Mouse (Mus musculus) urinary bladder, postnatal 10 days (tissue): ENCODE results near the gene Oxct2a.
"Not testable (repeated sequence)": the region's sequence is repeated elsewhere in the genome, so short reads cannot be mapped to it uniquely, and the experiment has no call there.

ENCODE experiments used
- DNase-seq: peaks from one replicate; pipeline ENCODE4 v3.0.0; 2022; ENCODE audit warnings: low spot score

Gene Oxct2a

DNA sequence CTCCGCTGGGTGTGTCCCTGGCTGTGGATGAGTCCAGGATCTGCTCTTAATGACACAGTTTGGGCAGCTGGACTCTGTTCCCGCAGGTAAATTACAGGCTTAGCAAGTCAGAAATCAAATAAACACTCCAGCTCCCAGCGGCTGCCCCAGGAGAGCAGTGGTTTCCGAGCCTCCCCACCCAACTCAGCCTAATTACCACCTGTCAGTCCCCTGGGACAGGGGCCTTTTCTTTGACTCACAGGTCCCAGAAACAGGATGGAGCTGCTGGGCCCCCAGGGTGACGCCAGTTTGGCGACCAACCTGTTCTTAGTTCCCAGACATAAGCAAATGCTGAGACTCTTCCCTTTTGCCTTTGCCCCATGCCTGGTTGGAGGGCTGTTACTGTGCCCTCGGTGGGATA lies 11.6 kb downstream of the Oxct2a start:
- DNase-seq: no peak

DNA sequence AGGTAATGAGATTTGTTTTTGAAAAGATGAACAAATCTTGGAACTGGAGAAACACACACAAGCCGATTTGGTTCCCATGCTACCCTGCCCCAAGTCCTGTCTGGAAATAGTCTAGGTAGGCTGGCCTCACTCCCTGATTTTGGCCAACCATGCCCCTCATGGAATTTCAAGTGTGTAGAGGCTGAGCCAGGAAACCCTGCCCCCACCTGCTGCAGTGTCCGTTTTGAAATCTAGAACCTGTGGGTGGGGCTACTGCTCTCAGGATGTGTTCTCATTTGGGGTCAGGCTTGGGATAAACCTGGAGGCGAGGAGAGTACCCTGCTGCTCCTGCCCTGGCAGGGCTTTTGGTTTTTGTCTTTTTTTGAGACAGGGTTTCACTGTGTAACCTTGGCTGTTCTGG lies 15.1 kb downstream of the Oxct2a start:
- no peak for DNase-seq

DNA sequence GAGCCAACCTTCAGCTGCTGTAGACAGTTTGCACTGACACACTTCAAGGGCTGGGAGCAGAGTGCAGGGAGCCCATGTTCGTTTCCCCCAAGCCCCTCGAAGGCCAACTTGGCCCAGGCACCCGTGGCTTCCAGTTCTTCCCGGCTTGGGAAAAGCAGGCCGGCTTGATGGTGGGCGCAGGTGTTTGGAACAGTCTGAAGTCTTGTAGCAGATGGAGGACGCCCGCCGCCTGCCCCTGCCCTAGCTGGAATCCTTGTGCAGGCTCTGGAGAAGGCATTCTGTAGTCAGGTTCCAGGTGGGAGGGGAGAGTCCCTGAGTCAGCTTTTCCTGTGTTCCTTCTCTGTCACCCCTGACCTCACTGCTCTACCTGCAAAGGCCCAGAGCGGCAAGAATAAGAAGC lies 16.4 kb downstream of the Oxct2a start:
- no peak for DNase-seq

DNA sequence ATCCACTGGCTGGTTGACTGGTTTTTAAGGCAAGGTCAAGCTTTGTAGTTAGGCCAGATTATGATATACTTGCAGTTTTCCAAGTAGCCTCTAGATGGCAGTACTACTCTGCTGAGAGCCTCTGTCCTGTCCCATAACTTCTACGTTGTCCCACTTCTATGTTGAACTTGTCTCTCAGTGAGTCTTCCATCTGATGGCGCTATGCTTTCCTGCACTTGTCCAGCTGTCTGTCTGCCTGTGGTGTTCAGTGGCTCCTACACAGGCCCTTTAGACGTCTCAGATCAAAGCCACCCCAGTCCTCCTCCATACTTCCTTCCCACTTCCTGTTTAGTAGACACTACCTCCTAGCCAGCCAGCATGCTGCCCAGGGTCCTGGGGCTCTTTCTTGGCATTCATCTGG lies 17.6 kb downstream of the Oxct2a start:
- no peak for DNase-seq

DNA sequence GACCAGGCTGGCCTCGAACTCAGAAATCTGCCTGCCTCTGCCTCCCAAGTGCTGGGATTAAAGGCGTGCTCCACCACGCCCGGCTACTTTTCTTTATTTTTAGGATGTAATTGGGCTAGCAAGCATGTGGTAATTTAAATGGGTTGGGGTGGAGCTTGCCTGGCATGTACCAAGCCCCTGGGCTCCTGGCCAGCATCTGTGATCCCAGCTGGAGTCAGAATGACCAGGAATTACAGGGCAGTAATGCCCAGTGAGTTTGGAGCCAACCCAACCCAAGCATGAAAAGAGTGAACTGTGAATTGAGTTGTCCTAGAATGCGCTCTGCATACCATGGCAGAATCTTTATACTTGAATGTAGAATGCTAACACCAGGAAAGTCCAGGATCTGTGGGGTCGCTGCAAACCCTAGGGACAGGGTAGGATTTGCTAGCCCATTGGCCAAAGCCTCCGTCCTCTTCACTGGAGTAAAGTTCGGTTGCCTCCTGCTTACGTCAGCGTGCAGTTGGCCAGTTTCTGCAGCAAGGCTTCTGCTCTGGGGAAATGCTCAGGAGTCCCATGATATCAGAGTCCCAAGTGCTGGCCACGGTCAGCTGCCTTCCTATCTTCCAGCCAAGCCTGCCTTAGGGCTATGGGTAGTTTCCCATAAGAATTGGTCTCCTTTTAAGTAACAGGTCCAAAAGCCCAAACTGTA lies 24.3 kb downstream of the Oxct2a start:
- DNase-seq: no peak

DNA sequence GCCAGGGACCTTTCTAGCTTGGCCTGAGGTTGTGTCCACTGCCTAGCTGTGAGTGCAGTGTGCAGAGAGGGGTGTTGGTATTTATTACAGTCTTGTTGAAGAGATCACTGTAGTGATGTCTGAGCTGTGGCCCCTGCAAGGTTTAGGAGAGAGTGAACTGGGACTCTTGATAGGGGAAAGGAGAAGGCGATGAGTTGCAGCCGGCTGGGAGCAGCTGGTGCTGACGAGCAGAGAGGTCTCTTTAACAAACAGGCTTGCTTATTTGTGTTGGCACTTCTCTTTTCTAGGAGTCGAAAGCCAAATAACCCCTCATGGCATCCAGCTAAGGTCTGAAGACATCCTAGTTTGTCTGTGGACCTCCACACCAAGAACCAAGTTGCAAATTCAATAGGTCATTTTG lies 25.2 kb downstream of the Oxct2a start:
- no peak for DNase-seq

DNA sequence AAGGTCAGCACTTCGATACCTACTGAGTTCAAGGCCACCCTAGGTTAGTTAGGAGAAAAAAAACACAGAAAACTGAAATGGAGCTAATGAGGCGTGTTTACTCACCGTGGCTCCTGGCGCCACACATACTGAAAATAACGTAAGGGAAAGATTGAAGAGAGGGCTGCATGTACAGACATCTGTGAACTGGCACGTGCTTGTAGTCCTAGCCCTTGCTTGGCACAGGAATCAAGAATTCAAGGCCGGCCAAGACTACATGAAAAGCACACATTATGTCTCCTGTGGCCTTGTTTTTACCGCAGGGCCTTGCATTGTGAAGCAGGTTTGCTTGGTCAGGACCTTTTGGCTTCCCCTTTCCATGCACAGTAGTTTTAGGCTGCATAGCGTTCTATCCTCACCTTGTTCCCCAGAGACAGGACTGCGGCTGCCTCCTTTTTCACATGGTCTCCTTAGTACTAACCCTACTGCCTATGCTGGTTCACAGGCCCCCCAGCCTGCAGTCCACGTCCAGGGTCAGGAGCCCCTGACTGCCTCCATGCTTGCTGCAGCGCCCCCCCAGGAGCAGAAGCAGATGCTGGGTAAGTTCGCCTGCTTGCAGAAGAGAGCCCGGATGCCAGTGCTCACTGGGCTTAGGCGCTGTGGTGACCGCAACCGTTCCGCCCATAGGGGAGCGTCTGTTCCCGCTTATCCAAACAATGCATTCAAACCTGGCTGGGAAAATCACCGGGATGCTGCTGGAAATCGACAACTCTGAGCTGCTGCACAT lies 26.1 kb downstream of the Oxct2a start:
- no peak for DNase-seq

DNA sequence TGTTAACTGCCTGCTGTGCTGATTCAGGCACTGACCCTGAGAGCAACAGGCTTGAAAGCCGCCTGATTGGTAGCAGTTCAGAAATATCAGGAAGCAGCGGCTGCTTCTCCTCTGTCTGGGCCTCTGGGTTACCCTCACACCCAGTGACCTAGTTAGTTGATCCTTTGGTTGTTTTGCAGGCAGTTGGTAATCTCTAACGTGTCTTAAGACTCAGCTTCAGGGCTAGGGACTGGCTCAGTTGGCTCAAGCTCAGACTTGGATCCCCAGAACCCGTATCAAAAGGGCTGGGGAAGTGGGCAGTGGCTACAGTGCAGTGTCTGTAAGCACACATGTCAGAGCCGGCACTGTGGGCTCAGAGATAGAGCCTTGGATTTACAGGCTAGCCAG lies 27.3 kb downstream of the Oxct2a start:
- DNase-seq: no peak

DNA sequence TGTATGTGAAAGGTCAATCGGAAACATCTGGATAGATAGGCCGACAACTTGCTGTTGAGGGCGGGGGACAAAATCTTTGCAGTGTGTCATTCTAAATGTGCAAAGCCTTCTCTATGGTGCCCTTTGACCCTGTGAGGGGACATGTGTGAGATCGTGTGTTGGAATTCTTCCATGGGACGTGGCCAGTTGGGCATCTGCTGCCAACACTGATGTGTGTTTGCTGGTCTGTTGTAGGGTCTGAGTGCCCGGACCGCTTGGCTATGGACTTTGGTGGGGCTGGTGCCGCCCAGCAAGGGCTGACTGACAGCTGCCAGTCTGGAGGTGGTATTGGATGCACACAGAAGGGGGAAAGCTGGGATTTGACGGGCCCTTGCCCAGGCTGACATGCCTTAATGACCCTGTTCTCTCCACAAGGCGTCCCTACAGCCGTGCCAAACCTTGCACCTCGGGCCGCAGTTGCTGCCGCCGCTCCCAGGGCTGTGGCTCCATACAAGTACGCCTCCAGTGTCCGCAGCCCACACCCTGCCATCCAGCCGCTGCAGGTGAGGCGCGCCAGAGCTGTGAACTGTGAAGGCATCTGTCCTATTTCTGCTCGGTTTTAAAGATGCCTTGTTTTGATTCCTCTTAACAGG lies 27.8 kb downstream of the Oxct2a start:
- DNase-seq: no peak

DNA sequence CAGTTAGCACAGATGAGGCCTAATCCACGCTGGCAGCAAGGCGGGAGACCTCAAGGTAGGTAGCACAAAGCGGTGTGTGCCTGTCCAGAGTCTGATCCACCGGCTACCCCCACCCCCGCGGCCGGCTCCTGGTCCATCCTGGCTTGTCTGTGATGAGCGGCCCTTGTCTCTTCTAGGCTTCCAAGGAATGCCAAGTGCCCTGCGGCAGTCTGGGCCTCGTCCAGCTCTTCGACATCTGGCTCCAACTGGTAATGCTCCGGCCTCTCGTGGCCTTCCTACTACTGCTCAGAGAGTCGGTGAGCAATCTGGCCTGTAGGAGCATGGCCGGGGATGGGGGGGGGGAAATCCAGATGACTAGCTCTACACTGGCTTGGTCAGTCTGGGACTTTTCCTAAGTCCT lies 28.4 kb downstream of the Oxct2a start:
- DNase-seq: not testable (repeated sequence)

DNA sequence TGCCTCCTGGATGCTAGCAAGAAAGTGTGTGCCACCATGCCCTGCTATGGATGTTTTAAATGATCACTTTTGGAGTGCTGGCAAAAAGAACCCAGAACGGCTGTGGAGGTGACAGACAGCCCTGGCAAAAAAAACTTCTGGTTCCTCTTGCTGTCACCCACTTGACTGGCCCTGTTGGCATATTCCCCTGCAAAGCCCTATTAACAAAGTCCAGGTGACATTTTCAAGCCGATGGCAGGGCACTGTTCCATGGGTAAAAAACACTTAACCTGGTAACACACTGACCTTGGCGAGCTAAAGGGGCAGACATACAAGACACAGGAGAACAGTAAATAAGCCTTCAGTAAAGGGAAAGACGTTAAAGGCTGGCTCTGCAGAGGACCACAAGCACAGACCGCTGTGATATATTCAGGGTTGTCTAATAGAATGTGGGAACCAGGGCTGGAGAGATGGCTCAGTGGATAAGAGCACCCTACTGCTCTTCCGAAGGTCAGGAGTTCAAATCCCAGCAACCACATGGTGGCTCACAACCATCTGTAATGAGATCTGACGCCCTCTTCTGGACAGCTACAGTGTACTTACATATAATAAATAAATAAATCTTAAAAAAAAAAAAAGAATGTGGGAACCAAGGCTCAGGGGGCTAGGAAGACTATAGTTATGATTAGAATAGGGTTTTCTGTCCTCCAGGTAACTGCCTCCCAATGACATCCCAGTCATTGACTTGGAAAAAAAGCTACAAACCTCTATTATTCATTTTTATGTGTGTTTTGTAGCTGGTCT lies 29.6 kb downstream of the Oxct2a start:
- no peak for DNase-seq

DNA sequence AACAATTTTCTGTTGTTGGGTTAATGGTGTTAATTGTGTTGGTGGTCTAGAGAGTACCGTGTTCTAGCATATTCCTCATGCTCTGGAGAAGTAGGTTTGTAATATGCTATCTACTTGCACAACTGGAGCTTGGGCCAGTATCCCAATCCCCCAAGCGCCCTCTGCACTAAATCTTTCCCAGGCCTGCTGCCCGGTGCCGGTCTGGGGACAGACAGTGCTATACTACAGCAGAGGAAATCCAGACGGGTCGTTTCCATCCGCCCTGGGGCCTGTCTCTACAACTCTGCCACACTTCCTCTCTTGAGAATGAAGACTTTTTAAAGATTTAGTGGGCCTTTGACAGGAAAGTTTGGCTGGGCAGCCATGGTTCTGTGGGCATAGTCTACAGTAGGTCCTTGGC lies 30.4 kb downstream of the Oxct2a start:
- DNase-seq: no peak

DNA sequence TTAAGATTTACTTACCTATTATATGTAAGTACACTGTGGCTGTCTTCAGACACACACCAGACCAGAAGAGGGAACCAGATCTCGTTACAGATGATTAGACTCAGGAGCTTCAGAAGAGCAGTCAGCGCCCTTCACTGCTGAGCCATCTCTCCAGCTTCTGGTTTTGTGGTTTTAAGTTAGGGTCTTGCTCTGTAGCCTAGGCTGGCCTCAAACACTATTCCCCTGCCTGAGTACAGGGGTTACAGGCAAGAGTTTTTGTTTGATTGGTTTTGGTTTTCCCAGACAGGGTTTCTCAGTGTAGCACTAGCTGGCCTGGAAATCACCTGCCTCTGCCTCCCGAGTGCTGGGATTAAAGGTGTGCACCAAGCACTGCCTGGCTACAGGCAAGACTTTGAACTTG lies 31.0 kb downstream of the Oxct2a start:
- DNase-seq: no peak

DNA sequence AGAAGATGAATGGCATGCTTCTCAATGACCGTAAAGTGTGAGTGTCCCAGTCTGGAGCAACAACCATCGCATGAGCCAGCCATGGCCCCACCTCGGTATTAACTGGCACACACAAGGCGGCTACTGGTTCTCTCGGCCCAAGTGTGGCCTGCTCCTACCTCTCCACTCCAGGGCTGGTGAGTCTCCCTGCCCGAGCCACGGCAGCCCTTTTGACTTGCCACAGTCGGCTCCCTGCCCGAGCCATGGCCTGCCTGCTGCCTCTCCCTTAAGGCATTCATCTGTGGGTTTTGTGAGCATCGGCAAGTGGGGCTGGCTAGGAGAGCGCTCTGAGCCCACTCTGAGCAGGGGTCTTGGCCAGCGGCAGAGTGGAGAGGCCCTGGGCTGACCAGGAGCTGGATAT lies 34.4 kb downstream of the Oxct2a start:
- no peak for DNase-seq

DNA sequence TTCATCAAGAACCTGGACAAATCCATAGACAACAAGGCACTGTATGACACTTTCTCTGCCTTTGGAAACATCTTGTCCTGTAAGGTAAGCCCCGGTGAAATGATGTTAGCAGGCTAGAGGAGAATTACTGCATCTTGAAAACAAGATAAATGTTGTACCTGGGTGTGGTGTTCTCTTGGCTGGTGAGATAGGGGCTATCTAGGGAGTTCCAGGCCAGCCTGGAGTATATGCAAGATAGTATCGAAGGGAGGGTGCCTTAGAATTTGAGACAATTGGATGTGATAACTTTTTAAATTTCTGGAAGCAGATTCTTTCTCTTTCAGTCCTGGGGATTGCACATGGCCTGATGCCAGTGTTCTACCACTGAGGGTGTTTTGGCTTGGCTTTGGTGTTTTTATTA lies 36.6 kb downstream of the Oxct2a start:
- DNase-seq: no peak

DNA sequence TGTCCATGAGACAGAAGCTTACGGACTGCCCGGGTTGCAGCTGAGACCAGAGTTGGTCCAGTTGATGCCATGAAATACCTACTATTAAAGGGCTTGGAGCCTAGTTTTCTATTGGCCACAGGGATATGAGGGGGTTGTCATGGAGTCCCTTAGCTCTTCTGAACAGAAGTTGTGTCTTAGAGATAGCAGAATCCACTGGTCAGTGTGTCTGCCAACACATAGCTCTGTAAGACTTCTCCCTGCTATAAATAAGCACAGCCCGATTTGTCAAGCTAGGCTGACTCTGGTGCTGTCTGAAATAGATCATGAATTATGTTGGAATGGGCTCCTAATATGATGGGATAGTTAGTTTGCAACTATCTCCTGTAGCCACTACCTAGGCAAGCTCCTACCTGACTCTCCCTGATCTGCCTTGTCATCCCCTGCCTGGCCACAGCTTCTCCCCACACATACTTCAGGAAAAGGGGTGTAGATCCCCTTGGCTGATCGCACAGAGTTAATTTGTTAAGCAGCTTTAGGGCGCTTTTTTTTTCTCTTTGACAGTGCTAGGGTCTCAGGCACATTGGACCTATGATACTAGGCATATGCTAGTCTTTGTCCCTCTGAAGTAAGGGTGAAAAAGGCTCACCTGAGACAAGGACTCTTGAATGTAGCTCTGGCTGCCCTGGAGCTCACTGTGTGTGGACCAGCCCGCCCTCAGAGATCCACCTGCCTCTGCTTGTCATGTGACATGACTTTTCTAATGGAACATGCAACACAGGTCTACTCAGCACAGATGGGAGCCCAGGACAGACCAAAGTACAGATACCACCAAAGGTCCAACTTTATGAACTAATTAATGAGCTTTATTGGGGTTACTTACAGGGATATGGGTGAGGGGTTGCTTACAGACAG lies 38.5 kb downstream of the Oxct2a start:
- DNase-seq: no peak

DNA sequence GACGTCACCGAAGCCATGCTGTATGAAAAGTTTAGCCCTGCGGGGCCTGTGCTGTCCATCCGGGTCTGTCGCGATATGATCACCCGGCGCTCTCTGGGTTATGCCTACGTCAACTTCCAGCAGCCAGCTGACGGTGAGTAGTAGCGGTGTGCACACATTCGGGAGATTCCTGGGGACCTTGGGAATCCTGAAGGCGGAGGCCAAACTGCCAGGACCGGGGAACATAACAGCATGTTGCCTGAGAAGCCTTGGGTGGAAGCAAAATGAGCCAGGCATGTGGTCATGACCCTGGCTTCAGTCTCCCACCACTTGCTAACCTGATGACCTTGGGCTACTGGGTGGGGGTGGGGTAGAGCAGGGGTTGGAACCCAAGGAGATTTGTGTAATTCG lies 39.8 kb downstream of the Oxct2a start:
- DNase-seq: not testable (repeated sequence)

DNA sequence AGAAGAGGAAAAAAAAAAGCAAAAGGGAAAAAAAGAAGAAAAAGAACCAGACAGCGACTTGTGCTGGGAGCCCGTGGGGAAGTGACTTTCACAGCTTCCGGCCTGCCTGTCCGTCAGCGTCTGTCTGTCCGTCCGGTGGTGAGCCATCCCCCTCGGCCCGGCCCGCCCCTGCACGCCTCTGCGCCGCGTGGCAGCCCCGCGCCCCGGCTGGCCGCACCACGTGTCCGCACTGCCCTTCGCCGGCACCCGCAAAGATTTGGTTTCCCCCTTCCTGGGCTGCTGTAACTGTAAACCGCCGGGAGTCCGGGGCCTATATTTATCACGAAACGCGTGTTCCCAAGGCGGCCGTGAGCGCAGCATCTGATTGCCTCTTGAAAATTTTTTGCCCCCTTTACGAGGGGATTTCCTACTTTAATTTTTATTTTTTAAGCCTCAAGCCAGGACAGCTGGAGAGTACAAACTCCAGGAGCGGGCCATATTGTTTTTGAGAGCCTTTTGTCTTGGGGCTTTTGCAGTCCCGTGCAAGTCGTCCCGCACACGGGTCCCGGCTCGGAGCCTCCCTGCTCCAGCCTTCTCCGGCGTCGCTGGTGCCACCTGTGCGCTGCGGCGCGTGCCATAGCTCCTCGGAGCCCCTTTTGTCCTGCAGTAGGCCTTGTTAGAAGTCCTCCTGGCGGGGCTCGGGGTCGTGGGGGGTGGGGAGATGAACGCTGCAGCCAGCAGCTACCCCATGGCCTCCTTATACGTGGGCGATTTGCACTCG lies 40.3 kb downstream of the Oxct2a start:
- DNase-seq: not testable (repeated sequence)

DNA sequence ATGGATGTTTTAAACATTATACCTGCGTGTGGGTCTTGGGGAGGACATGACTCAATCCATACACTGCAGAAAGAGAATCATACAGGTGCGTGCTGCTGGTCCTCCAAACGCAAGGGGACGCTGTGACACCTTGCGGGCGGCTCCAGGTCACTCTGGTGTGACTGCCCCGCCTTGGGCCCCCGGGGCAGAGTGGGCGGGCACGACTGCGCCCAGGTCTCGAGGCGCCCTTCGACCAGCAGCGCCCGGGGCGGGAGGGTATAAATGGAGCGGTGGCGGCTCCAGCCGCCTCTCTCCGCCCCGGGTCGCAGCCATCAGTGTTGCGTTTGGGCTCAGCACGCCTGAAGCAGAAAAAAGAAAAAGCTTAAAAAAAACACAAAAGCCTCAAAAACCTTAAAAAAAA lies 40.9 kb downstream of the Oxct2a start:
- DNase-seq: peak; percentile 68

DNA sequence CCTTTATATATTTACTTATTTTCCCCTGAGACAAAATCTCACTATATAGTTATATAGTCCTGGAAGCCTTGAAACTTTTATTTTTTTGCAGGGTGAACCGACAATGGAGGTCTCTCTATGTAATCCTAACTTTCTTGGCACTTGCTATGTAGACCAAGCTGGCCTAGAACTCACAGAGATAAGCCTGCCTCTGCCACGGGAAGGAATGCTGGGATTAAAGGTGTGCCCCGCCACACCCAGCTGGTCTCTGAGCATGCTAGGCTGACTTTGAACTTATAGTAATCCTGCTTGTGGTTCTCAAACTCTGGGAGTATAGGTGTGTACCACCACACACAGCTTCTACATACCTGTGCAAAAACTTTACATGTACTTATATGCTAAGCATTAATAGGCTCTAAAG lies 43.3 kb downstream of the Oxct2a start:
- no peak for DNase-seq
